Mouse (Mus musculus): Measurements from ENCODE around the gene Vcl.

DNA sequence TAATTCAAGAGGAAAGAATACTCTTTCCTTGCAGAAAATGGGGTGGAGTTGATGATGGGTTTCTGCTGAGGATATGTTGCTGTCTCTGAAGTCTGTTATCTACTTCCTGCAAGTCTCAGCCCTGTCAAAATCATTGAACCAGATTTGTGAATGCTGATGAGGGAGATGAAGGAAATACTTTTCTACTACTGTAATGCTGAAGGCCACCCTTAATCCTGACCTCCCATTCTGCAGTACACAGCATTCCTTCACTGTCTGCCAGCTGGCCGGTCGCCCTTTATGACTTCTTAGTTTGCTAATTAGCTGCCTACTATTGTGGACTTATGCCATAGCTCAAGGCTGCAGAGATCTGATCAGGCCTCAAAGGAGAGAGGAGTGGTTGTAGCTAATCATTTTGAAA lies 54.6 kb downstream of the Vcl start:
- TF ChIP-seq CTCF (IDR thresholded peaks at IDR 0.05; ENCODE audit: insufficient read depth, low read length) (no peak), POLR2A (IDR thresholded peaks at IDR 0.05; ENCODE audit: borderline replicate concordance, extremely low read depth, low read depth, low read length) (no peak)

Measured in lung, adult 2 months (tissue).